Mouse (Mus musculus) midbrain, embryonic 11.5 days (tissue): Measurements from ENCODE around the gene Atl2. TPM values are rescaled to one million over a fixed set of nuclear protein-coding genes. Genes with fewer than 3 reads are reported as not detected.

ENCODE experiments used
- ATAC-seq: fragments of 200-750 bp; cut with Nextera tagmentation; 2 replicates; pipeline ENCODE4 v1.8.0; 2017; ENCODE audit warnings: moderate TSS enrichment, moderate library complexity; ENCODE audit not compliant: low FRiP score
- DNase-seq: peaks from one replicate; pipeline ENCODE4 v3.0.0; 2015; ENCODE audit warnings: low spot score; ENCODE audit errors: missing footprints
- H3K27ac ChIP-seq: fragments of 300-500 bp; sonication (generic); 2 replicates; pipeline ENCODE4 v1.5.1; 2014; ENCODE audit warnings: low read depth, low read length
- H3K27me3 ChIP-seq: fragments of 300-500 bp; sonication (generic); 2 replicates; pipeline ENCODE4 v1.6.1; 2014; ENCODE audit warnings: mild to moderate bottlenecking, low read length, moderate library complexity, mixed read lengths; ENCODE audit not compliant: control insufficient read depth, insufficient read depth
- H3K36me3 ChIP-seq: fragments of 300-500 bp; sonication (generic); 2 replicates; pipeline ENCODE4 v1.6.1; 2014; ENCODE audit warnings: mild to moderate bottlenecking, low read length, moderate library complexity, mixed read lengths; ENCODE audit not compliant: control insufficient read depth, insufficient read depth
- H3K4me1 ChIP-seq: fragments of 300-500 bp; sonication (generic); 2 replicates; pipeline ENCODE4 v1.6.1; 2014; ENCODE audit warnings: low read length; ENCODE audit not compliant: control insufficient read depth, insufficient read depth
- H3K4me2 ChIP-seq: fragments of 300-500 bp; sonication (generic); 2 replicates; pipeline ENCODE4 v1.6.1; 2014; ENCODE audit warnings: mild to moderate bottlenecking, moderate library complexity
- H3K4me3 ChIP-seq: fragments of 300-500 bp; sonication (generic); 2 replicates; pipeline ENCODE4 v1.5.1; 2014; ENCODE audit warnings: low read depth, low read length
- H3K9ac ChIP-seq: fragments of 300-500 bp; sonication (generic); 2 replicates; pipeline ENCODE4 v1.6.1; 2014; ENCODE audit warnings: low read length
- H3K9me3 ChIP-seq: fragments of 300-500 bp; sonication (generic); 2 replicates; pipeline ENCODE4 v1.6.1; 2016; ENCODE audit warnings: low read length; ENCODE audit not compliant: control insufficient read depth
- WGBS: fragments of 180-500 bp; shearing (Covaris S2); extraction: QIAGEN DNeasy Blood & Tissue Kit; methylation state at CpG from one replicate; pipeline ENCODE4 v1.1.7; 2014; 5-methylcytosine and 5-hydroxymethylcytosine counted together
- polyA plus RNA-seq: library from polyadenylated mRNA; unstranded; fragments of >200 nt; fragmentation: Nextera tagmentation; extraction: Ambion mirVana; gene quantifications from 2 replicates; pipeline ENCODE4 v1.2.1, GENCODE M21; 2014

Atl2 gene
- polyA plus RNA-seq, 1 experiment from 2014 or later = 40.9 TPM

- Histone ChIP-seq H3K4me1 (no peaks in the 10 kb centered on the region), H3K36me3 (no peaks in the 10 kb centered on the region), H3K9ac (no peak overlapping the region), H3K4me2 (no peak overlapping the region), H3K9me3 (no peaks in the 10 kb centered on the region), H3K4me3 (no peak overlapping the region), H3K27me3 (no peaks in the 10 kb centered on the region), H3K27ac (no peak overlapping the region)
- DNase-seq (no peak), ATAC-seq (no peak)
- 88% methylated on average over 11 of the region's 11 CpGs for whole genome bisulfite sequencing
Observed at GRCm38 (mm10) chr17:79925865-79926421, 30.0 kb upstream of the Atl2 start.

GRCm38 (mm10) chr17:79920355-79920754 lies 24.4 kb upstream of the Atl2 start:
- DNase-seq (no peak), ATAC-seq (no peak)
- Histone ChIP-seq H3K27me3 (no peaks in the 10 kb centered on the region), H3K9ac (no peak overlapping the region), H3K4me1 (no peaks in the 10 kb centered on the region), H3K9me3 (no peaks in the 10 kb centered on the region), H3K36me3 (no peaks in the 10 kb centered on the region), H3K4me3 (no peak overlapping the region), H3K4me2 (no peak overlapping the region), H3K27ac (no peak overlapping the region)
- 88% methylated on average over 2 of the region's 2 CpGs for WGBS

- no peaks in the 10 kb centered on the region for H3K9me3 ChIP-seq
- WGBS = 71% methylated on average over 15 of the region's 15 CpGs
- H3K27me3 ChIP-seq = no peaks in the 10 kb centered on the region
- DNase-seq = no peak
- H3K4me1 ChIP-seq = no peaks in the 10 kb centered on the region
- no peak overlapping the region for H3K4me3 ChIP-seq
- no peaks in the 10 kb centered on the region for H3K36me3 ChIP-seq
- H3K4me2 ChIP-seq = no peak overlapping the region
- H3K27ac ChIP-seq = no peak overlapping the region
- no peak overlapping the region for H3K9ac ChIP-seq
- no peak for ATAC-seq
Observed at GRCm38 (mm10) chr17:79919566-79920350, 23.8 kb upstream of the Atl2 start.

GRCm38 (mm10) chr17:79918484-79919004 lies 22.6 kb upstream of the Atl2 start:
- H3K9me3 ChIP-seq = no peaks in the 10 kb centered on the region
- no peaks in the 10 kb centered on the region for H3K27me3 ChIP-seq
- no peak overlapping the region for H3K27ac ChIP-seq
- no peaks in the 10 kb centered on the region for H3K36me3 ChIP-seq
- ATAC-seq = 0 out of 2 replicates have a peak, but pooled peaks have one; percentile 14
- no peak overlapping the region for H3K4me2 ChIP-seq
- no peak overlapping the region for H3K9ac ChIP-seq
- no peak for DNase-seq
- 41% methylated on average over 9 of the region's 9 CpGs for WGBS
- H3K4me3 ChIP-seq = no peak overlapping the region
- H3K4me1 ChIP-seq = no peaks in the 10 kb centered on the region

- H3K4me2 ChIP-seq = no peak overlapping the region
- H3K36me3 ChIP-seq = no peaks in the 10 kb centered on the region
- no peaks in the 10 kb centered on the region for H3K9me3 ChIP-seq
- no peak overlapping the region for H3K4me3 ChIP-seq
- no peak overlapping the region for H3K9ac ChIP-seq
- H3K4me1 ChIP-seq = no peaks in the 10 kb centered on the region
- 91% methylated on average over 9 of the region's 9 CpGs for WGBS
- ATAC-seq (no peak), DNase-seq (no peak)
- no peak overlapping the region for H3K27ac ChIP-seq
- H3K27me3 ChIP-seq = no peaks in the 10 kb centered on the region
Observed at GRCm38 (mm10) chr17:79916996-79917395, 21.1 kb upstream of the Atl2 start.

- Histone ChIP-seq H3K4me3 (no peak overlapping the region), H3K27ac (no peak overlapping the region), H3K36me3 (no peaks in the 10 kb centered on the region), H3K27me3 (no peaks in the 10 kb centered on the region), H3K4me2 (no peak overlapping the region), H3K4me1 (no peaks in the 10 kb centered on the region), H3K9ac (no peak overlapping the region), H3K9me3 (no peaks in the 10 kb centered on the region)
- no peak for DNase-seq
- 78% methylated on average over 2 of the region's 2 CpGs for WGBS
- no peak for ATAC-seq
Observed at GRCm38 (mm10) chr17:79912174-79912573, 16.3 kb upstream of the Atl2 start.

- no peak for DNase-seq
Observed at GRCm38 (mm10) chr17:79911718-79912117, 15.8 kb upstream of the Atl2 start.

GRCm38 (mm10) chr17:79909571-79909970 lies 13.6 kb upstream of the Atl2 start:
- Histone ChIP-seq H3K9ac (no peak overlapping the region), H3K27me3 (no peaks in the 10 kb centered on the region), H3K4me3 (no peak overlapping the region), H3K4me2 (no peak overlapping the region), H3K36me3 (no peaks in the 10 kb centered on the region), H3K9me3 (no peaks in the 10 kb centered on the region), H3K4me1 (no peaks in the 10 kb centered on the region), H3K27ac (no peak overlapping the region)
- WGBS = 91% methylated on average over 12 of the region's 12 CpGs
- ATAC-seq (no peak), DNase-seq (no peak)

More at GRCm38 (mm10) chr17:79911718-79912117, 15.8 kb upstream of the Atl2 start:
- H3K4me1 ChIP-seq = no peaks in the 10 kb centered on the region
- no peak overlapping the region for H3K27ac ChIP-seq
- H3K36me3 ChIP-seq = no peaks in the 10 kb centered on the region
- ATAC-seq = no peak
- H3K9ac ChIP-seq = no peak overlapping the region
- H3K9me3 ChIP-seq = no peaks in the 10 kb centered on the region
- 83% methylated on average over 3 of the region's 3 CpGs for WGBS
- no peak overlapping the region for H3K4me3 ChIP-seq
- no peaks in the 10 kb centered on the region for H3K27me3 ChIP-seq
- H3K4me2 ChIP-seq = no peak overlapping the region

- DNase-seq (no peak), ATAC-seq (no peak)
- Histone ChIP-seq H3K36me3 (no peaks in the 10 kb centered on the region), H3K27ac (no peak overlapping the region), H3K4me2 (no peak overlapping the region), H3K4me3 (no peak overlapping the region), H3K9me3 (no peaks in the 10 kb centered on the region), H3K27me3 (no peaks in the 10 kb centered on the region), H3K4me1 (no peaks in the 10 kb centered on the region), H3K9ac (no peak overlapping the region)
- 76% methylated on average over 4 of the region's 4 CpGs for WGBS
Observed at GRCm38 (mm10) chr17:79907698-79908097, 11.8 kb upstream of the Atl2 start.
